Mouse (Mus musculus) left cerebral cortex, postnatal 36 days (tissue): ENCODE measurements at regions not wholly inside any gene's neighbourhood (a gene's known extent, or its start where the extent isn't known, plus 50 kb on each side); places are given as distances from the start of the nearest gene placed in this dataset.

Source experiments
- DNase-seq, 2 experiments: peaks; one replicate each; pipeline ENCODE4 v3.0.0; 2021 to 2022; ENCODE audit warnings: low spot score in 2 of 2, mixed read lengths in 1 of 2
- intact Hi-C: fragments of 180-260 bp; cut with DNase I; formaldehyde crosslinking; loops from one replicate; pipeline ENCODE4 v1.15.1; 2025

GRCm38 (mm10) chr6:51269617-51270016 lies 162.9 kb upstream of the Nfe2l3 start:
- DNase-seq, result no peak
- intact Hi-C loops, result no loop called here

GRCm38 (mm10) chr6:51270216-51271127 lies 162.0 kb upstream of the Nfe2l3 start:
- intact Hi-C loops, result no loop called here
- peak; percentile 18 to 41 for DNase-seq

GRCm38 (mm10) chr6:51271128-51271480 lies 161.4 kb upstream of the Nfe2l3 start:
- no peak for DNase-seq
- intact Hi-C loops, result no loop called here

DNA sequence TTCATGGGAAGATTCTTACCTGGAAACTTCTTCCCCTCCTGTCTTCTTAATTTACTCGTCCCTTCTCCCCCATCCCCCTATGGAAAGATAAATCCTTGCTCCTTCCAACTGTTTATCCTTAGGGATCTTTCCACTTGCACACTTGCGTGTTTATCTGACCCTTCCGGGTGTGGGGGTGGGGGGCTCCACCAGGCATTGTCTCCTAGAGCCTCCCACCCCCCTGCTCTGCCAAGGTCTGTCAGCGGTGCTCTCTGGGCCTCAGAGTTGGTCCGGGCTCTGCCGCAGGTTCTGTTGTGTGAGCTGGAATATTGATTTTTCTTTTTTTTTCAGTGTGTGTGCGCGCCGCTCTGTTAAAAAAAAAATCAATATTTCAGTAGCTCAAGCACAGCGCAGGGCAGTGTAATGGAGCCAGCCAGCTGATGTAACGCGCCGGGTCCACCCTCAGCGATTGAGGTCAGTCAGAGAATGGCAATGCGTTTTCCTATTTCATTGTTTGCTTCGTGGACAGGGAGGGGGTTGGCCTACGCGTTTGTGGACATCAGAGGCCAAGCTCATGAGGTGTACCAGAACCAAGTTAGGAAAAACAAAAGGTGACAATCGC lies 160.2 kb upstream of the Nfe2l3 start:
- intact Hi-C loops, result no loop called here
- no peak for DNase-seq

GRCm38 (mm10) chr6:51279491-51279890 lies 153.0 kb upstream of the Nfe2l3 start:
- intact Hi-C loops, result no loop called here
- no peak for DNase-seq

GRCm38 (mm10) chr6:51280231-51280630 lies 152.2 kb upstream of the Nfe2l3 start:
- no peak for DNase-seq
- intact Hi-C loops, result no loop called here

- intact Hi-C loops, result no loop called here
- DNase-seq, result no peak
These were observed 148.4 kb upstream of the Nfe2l3 start for GRCm38 (mm10) chr6:51283916-51284706.

GRCm38 (mm10) chr6:51284881-51285280 lies 147.6 kb upstream of the Nfe2l3 start:
- intact Hi-C loops, result no loop called here
- DNase-seq, result no peak

DNA sequence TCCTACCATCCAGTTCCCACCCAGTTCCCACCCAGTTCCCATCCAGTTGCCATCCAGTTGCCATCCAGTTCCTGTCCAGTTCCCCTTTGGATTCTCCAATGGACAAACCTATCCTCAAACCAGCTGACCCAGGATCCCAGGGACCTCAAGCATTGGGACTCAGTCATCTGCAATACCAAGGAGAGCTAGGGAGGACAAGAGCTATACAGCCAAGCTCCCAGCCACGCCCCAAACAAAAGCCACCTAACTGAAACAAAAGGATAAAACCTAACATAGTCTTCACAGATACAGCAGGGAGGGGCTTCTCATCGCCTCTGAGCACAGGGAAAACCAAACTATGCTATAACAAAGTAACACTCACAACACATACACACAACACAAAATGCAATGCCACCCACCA lies 145.6 kb upstream of the Nfe2l3 start:
- intact Hi-C loops, result no loop called here
- DNase-seq, result no peak

DNA sequence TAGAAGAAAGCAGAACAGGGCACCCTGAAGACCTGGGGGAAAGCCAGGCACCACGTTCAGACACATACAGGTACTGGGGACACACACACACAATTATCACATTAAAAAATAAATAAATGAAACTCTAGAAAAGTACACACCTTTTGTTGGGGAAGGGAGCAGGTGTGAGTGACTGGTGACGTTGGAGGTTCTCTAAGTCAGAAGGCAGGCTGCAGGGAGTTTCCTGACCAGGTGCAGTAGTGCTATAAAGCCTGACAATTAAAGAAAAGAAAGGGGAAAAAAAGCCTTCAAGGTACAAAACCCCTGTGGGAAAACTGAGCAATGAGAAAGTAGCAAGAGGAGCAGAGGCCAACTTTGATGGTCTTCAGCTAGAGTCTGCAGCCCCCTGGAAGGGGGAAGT lies 145.1 kb upstream of the Nfe2l3 start:
- intact Hi-C loops, result no loop called here
- no peak for DNase-seq

GRCm38 (mm10) chr6:51287807-51288206 lies 144.7 kb upstream of the Nfe2l3 start:
- intact Hi-C loops, result no loop called here
- DNase-seq, result no peak

- intact Hi-C loops, result no loop called here
- no peak for DNase-seq
These were observed 144.0 kb upstream of the Nfe2l3 start for GRCm38 (mm10) chr6:51288306-51289066.

GRCm38 (mm10) chr6:51289067-51289725 lies 143.3 kb upstream of the Nfe2l3 start:
- no peak for DNase-seq

DNA sequence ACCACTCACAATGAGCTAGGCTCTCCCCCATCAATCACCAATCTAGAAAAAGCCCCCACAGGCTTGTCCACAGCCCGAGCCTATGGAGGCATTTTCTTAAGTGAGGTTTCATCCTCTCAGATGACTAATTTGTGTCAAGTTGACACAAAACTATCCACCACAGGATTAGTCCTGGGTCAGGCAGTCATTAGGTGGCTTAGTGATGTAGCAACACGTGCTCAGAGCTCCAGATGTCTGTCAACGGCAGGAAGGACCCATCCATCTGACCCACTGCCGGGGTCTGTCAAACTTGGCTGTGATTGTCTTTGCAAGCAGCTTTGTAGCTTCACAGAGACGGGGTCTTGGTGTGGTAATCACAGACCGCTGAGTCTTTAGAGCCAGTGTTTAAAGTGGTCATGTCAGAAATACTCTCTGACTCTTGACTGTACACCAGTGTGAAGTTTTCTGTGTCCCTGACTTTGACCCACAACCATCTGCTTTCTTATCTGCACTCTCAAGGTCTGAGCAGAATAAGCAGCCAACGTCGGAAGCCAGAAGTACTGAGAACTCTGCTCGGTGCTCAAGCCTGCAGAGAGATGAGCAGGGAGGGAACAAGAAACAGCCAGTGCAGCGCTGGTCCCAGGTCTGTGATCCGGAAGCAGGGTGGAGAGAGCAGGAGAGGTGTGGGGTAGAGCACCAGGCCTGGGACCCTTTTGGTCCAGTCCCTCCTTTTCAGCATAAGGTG lies 131.6 kb upstream of the Nfe2l3 start:
- DNase-seq, result no peak
- intact Hi-C loops, result no loop called here

More at GRCm38 (mm10) chr6:51289067-51289725, 143.3 kb upstream of the Nfe2l3 start:
- intact Hi-C loops, result no loop called here

DNA sequence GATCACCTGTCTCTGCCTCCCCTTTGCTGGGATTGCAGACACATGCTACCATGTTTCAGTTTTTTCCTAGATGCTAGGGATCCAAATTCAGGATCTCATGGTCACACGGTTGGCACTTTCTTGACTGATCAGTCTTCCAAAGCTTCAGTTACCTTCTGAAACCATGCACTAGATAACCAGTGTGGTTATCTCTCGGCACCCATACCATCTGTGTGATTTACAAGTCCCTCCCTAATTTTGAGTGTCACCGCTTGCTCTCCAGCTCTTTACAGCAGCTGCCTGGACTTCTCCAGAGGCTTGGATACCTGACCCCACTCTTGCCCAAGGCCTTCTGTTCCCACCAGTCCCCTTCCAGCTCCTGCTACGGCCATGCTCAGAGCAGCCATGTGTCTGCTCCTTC lies 130.6 kb upstream of the Nfe2l3 start:
- DNase-seq, result no peak
- intact Hi-C loops, result no loop called here

DNA sequence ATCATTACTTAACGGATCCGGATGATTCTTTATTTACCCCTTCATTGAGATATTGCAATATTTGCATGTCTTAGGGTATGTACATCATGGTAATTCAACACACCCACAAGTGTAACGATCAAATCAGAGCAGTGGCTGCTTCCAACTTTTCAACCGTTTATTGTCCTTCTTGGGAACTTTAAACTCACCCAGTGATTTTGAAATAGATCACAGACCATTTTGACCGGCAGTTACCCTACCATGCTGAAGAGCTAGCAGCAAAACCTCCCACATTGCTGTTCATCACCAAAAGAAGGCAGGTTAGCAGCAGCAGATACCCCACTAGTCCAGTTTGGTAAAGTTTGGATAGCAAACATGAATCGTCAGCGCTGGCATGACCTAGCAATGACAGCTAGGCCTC lies 130.2 kb upstream of the Nfe2l3 start:
- DNase-seq, result no peak
- intact Hi-C loops, result no loop called here

DNA sequence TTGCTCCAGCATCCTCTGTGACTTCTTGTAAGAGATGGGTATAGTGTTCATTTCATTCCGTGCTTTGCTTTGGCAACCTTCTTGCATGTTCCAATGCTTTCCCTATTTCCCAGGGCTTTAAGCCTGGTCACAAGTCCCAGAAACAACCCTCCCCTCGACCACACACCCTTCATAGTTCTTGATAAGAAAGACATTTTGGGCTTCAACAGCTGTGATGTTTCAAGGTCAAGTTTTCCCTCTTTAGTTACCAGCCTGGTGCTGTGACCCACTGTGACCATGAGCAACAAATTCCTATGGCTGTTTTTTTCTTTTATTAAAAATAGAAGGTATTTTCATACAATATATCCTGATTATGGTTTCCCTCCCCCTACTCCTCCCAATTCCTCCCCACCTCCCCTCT lies 114.1 kb upstream of the Nfe2l3 start:
- intact Hi-C loops, result no loop called here
- DNase-seq, result no peak

- intact Hi-C loops, result no loop called here
- no peak for DNase-seq
These were observed 112.5 kb upstream of the Nfe2l3 start for GRCm38 (mm10) chr6:51320019-51320418.
